Mouse (Mus musculus): ENCODE data around the gene Mmel1. TPM values are rescaled to one million over a fixed set of nuclear protein-coding genes. Genes with fewer than 3 reads are reported as not detected.

Mmel1 gene
- polyA plus RNA-seq, 1 experiment from 2014 or later = 0.86 TPM

GRCm38 (mm10) chr4:154854676-154855345 is 14.6 kb upstream of the Mmel1 start:
- no peaks in the 10 kb centered on the region for H3K9me3 ChIP-seq
- WGBS = 54% methylated on average over 12 of the region's 12 CpGs
- no peak for ATAC-seq (ENCODE audit: low FRiP score, low read depth)
- peaks cover 17% of the 10 kb centered on the region for H3K4me1 ChIP-seq (replicated peaks)
- no peak overlapping the region for H3K27ac ChIP-seq (replicated peaks)
- H3K27me3 ChIP-seq = 0 out of 2 replicates have a peak, but pooled peaks cover 2% of the 10 kb centered on the region
- peak overlapping the region; percentile 73; the same call in 1 of the 2 replicates for H3K9ac ChIP-seq
- peak overlapping the region; percentile 54 for H3K4me3 ChIP-seq
- peak overlapping the region; percentile 64 for H3K4me2 ChIP-seq
- H3K36me3 ChIP-seq = no peaks in the 10 kb centered on the region

- WGBS = under 1% methylated on average over 101 of the region's 110 CpGs
- Histone ChIP-seq H3K9ac (peak overlapping the region; percentile 73), H3K4me1 (replicated peaks) (peaks cover 17% of the 10 kb centered on the region), H3K4me2 (peak overlapping the region; percentile 64), H3K4me3 (peak overlapping the region; percentile 54), H3K9me3 (no peaks in the 10 kb centered on the region), H3K36me3 (no peaks in the 10 kb centered on the region), H3K27ac (replicated peaks) (peak overlapping the region; percentile 92), H3K27me3 (peaks cover 2% of the 10 kb centered on the region; the same call in 1 of the 2 replicates)
- peak; percentile 97 for ATAC-seq (ENCODE audit: low FRiP score, low read depth)
Observed at GRCm38 (mm10) chr4:154855721-154856479, 13.5 kb upstream of the Mmel1 start.

GRCm38 (mm10) chr4:154856480-154856837 is 12.9 kb upstream of the Mmel1 start:
- Histone ChIP-seq H3K9ac (peak overlapping the region; percentile 73), H3K27ac (replicated peaks) (peak overlapping the region; percentile 92), H3K36me3 (no peaks in the 10 kb centered on the region), H3K9me3 (no peaks in the 10 kb centered on the region), H3K4me2 (peak overlapping the region; percentile 64), H3K4me3 (peak overlapping the region; percentile 54), H3K27me3 (peaks cover 2% of the 10 kb centered on the region; the same call in 1 of the 2 replicates), H3K4me1 (replicated peaks) (peaks cover 17% of the 10 kb centered on the region)
- 15% methylated on average over 9 of the region's 9 CpGs for WGBS
- ATAC-seq (ENCODE audit: low FRiP score, low read depth) = no peak

- no peak overlapping the region for H3K9ac ChIP-seq
Observed at GRCm38 (mm10) chr4:154856882-154857281, 12.5 kb upstream of the Mmel1 start.

GRCm38 (mm10) chr4:154857366-154858240 is 11.8 kb upstream of the Mmel1 start:
- H3K27me3 ChIP-seq = peaks cover 2% of the 10 kb centered on the region; the same call in 1 of the 2 replicates
- H3K4me1 ChIP-seq (replicated peaks) = peaks cover 17% of the 10 kb centered on the region
- no peak overlapping the region for H3K27ac ChIP-seq (replicated peaks)
- WGBS = 77% methylated on average over 10 of the region's 10 CpGs
- no peaks in the 10 kb centered on the region for H3K36me3 ChIP-seq
- no peaks in the 10 kb centered on the region for H3K9me3 ChIP-seq
- H3K4me2 ChIP-seq = no peak overlapping the region
- no peak overlapping the region for H3K9ac ChIP-seq
- no peak for ATAC-seq (ENCODE audit: low FRiP score, low read depth)
- H3K4me3 ChIP-seq = no peak overlapping the region

More at GRCm38 (mm10) chr4:154856882-154857281, 12.5 kb upstream of the Mmel1 start:
- ATAC-seq (ENCODE audit: low FRiP score, low read depth) = no peak
- no peaks in the 10 kb centered on the region for H3K9me3 ChIP-seq
- no peak overlapping the region for H3K4me3 ChIP-seq
- peak overlapping the region; percentile 92 for H3K27ac ChIP-seq (replicated peaks)
- peaks cover 2% of the 10 kb centered on the region; the same call in 1 of the 2 replicates for H3K27me3 ChIP-seq
- peaks cover 17% of the 10 kb centered on the region for H3K4me1 ChIP-seq (replicated peaks)
- H3K36me3 ChIP-seq = no peaks in the 10 kb centered on the region
- WGBS = 89% methylated on average over 7 of the region's 7 CpGs
- H3K4me2 ChIP-seq = peak overlapping the region; percentile 64

GRCm38 (mm10) chr4:154858601-154859000 is 10.8 kb upstream of the Mmel1 start:
- Histone ChIP-seq H3K27ac (replicated peaks) (no peak overlapping the region), H3K9me3 (no peaks in the 10 kb centered on the region), H3K4me2 (no peak overlapping the region), H3K4me1 (replicated peaks) (peaks cover 17% of the 10 kb centered on the region), H3K36me3 (no peaks in the 10 kb centered on the region), H3K27me3 (no peaks in the 10 kb centered on the region; the same call in 1 of the 2 replicates), H3K4me3 (no peak overlapping the region), H3K9ac (no peak overlapping the region)
- ATAC-seq (ENCODE audit: low FRiP score, low read depth) = no peak
- WGBS = 79% methylated on average over 3 of the region's 3 CpGs

GRCm38 (mm10) chr4:154861967-154862366 is 7.4 kb upstream of the Mmel1 start:
- no peak for ATAC-seq (ENCODE audit: low FRiP score, low read depth)

GRCm38 (mm10) chr4:154863436-154863935 is 5.9 kb upstream of the Mmel1 start:
- H3K4me1 ChIP-seq (replicated peaks) = peaks cover 15% of the 10 kb centered on the region
- no peak overlapping the region for H3K9ac ChIP-seq
- H3K9me3 ChIP-seq = no peaks in the 10 kb centered on the region
- H3K27me3 ChIP-seq = no peaks in the 10 kb centered on the region; the same call in 1 of the 2 replicates
- ATAC-seq (ENCODE audit: low FRiP score, low read depth) = no peak
- no peak overlapping the region for H3K4me2 ChIP-seq
- peak overlapping the region; percentile 85 for H3K27ac ChIP-seq (replicated peaks)
- no peaks in the 10 kb centered on the region for H3K36me3 ChIP-seq
- H3K4me3 ChIP-seq = no peak overlapping the region
- 87% methylated on average over 3 of the region's 3 CpGs for WGBS

More at GRCm38 (mm10) chr4:154861967-154862366, 7.4 kb upstream of the Mmel1 start:
- WGBS = 74% methylated on average over 5 of the region's 5 CpGs
- H3K4me2 ChIP-seq = no peak overlapping the region
- no peaks in the 10 kb centered on the region for H3K36me3 ChIP-seq
- H3K4me1 ChIP-seq (replicated peaks) = peaks cover 15% of the 10 kb centered on the region
- H3K9ac ChIP-seq = no peak overlapping the region
- H3K4me3 ChIP-seq = no peak overlapping the region
- H3K27me3 ChIP-seq = no peaks in the 10 kb centered on the region; the same call in 1 of the 2 replicates
- no peak overlapping the region for H3K27ac ChIP-seq (replicated peaks)
- no peaks in the 10 kb centered on the region for H3K9me3 ChIP-seq

GRCm38 (mm10) chr4:154864271-154864771 is 5.1 kb upstream of the Mmel1 start:
- under 1% methylated on average over 18 of the region's 18 CpGs for WGBS
- no peaks in the 10 kb centered on the region for H3K36me3 ChIP-seq
- peak; percentile 92 for ATAC-seq (ENCODE audit: low FRiP score, low read depth)
- no peaks in the 10 kb centered on the region for H3K9me3 ChIP-seq
- peaks cover 15% of the 10 kb centered on the region for H3K4me1 ChIP-seq (replicated peaks)
- H3K4me3 ChIP-seq = peak overlapping the region; percentile 42
- no peaks in the 10 kb centered on the region; the same call in 1 of the 2 replicates for H3K27me3 ChIP-seq
- peak overlapping the region; percentile 58 for H3K9ac ChIP-seq
- H3K4me2 ChIP-seq = peak overlapping the region; percentile 64
- H3K27ac ChIP-seq (replicated peaks) = peak overlapping the region; percentile 85

- Histone ChIP-seq H3K27ac (replicated peaks) (peak overlapping the region; percentile 85), H3K9ac (peak overlapping the region; percentile 58), H3K4me2 (peak overlapping the region; percentile 64), H3K36me3 (no peaks in the 10 kb centered on the region), H3K27me3 (no peaks in the 10 kb centered on the region; the same call in 1 of the 2 replicates), H3K4me3 (peak overlapping the region; percentile 42; the same call in 1 of the 2 replicates), H3K4me1 (replicated peaks) (peaks cover 15% of the 10 kb centered on the region), H3K9me3 (no peaks in the 10 kb centered on the region)
- no peak for ATAC-seq (ENCODE audit: low FRiP score, low read depth)
- 82% methylated on average over 18 of the region's 18 CpGs for WGBS
Observed at GRCm38 (mm10) chr4:154864961-154865760, 4.2 kb upstream of the Mmel1 start.

Data from hindbrain, embryonic 15.5 days (tissue).